Mouse (Mus musculus) stomach, postnatal 0 days (tissue): ENCODE measurements around the gene Oasl2.

Experiments
- CTCF ChIP-seq: IDR thresholded peaks from 2 replicates; pipeline ENCODE4 v1.5.1; 2016; ENCODE audit warnings: antibody characterized with exemption, low read depth, mild to moderate bottlenecking, moderate library complexity
- EP300 ChIP-seq: optimal IDR thresholded peaks from 2 replicates; pipeline ENCODE3; 2016; ENCODE audit warnings: antibody characterized with exemption

DNA sequence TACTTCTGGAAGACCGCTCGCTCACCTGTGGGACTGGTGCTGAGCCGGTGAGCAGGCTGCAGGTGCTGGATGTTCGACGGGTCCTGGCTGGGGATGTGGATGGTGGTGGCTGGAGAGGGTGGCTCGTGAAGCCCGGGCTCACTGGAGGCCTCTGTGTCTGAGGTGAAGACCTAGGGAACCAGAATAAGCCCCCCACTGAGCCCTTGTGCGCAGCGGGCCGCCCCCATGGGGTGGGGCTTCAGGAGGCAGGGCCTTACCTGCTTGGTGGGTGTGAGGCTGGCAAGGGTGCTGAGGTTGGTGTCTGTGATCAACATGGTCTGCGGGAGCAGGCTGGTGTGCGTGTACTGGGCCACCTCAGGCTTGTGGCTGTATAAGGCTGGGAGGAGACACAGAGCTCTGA, 53.9 kb downstream of the Oasl2 start:
- TF ChIP-seq EP300 = no peak
- no peak for TF ChIP-seq CTCF
